Mouse (Mus musculus) limb, embryonic 14.5 days (tissue): ENCODE measurements at regions not wholly inside any gene's neighbourhood (a gene's known extent, or its start where the extent isn't known, plus 50 kb on each side); places are given as distances from the start of the nearest gene placed in this dataset.

Experiments used
- ATAC-seq: fragments of 200-750 bp; cut with Nextera tagmentation; 2 replicates; pipeline ENCODE4 v1.8.0; 2017; ENCODE audit warnings: low read depth, moderate number of reproducible peaks, moderate TSS enrichment; ENCODE audit not compliant: low FRiP score
- DNase-seq: peaks from one replicate; pipeline ENCODE4 v3.0.0-alpha.2; 2015; ENCODE audit warnings: low spot score
- H3K27ac ChIP-seq: fragments of 300-500 bp; sonication (generic); replicated peaks from 2 replicates; pipeline ENCODE4 v1.5.1; 2014; ENCODE audit warnings: low read depth, mild to moderate bottlenecking, low read length, moderate library complexity, mixed read lengths
- H3K27me3 ChIP-seq: fragments of 300-500 bp; sonication (generic); 2 replicates; pipeline ENCODE4 v1.6.1; 2014; ENCODE audit warnings: low read length, mixed read lengths; ENCODE audit not compliant: control insufficient read depth, insufficient read depth
- H3K36me3 ChIP-seq: fragments of 300-500 bp; sonication (generic); 2 replicates; pipeline ENCODE4 v1.6.1; 2014; ENCODE audit warnings: mild to moderate bottlenecking, low read length, moderate library complexity, mixed read lengths; ENCODE audit not compliant: control insufficient read depth, insufficient read depth
- H3K4me1 ChIP-seq: fragments of 300-500 bp; sonication (generic); 2 replicates; pipeline ENCODE4 v1.6.1; 2014; ENCODE audit warnings: antibody characterized with exemption, low read length, mixed read lengths; ENCODE audit not compliant: control insufficient read depth, insufficient read depth
- H3K4me2 ChIP-seq: fragments of 300-500 bp; sonication (generic); replicated peaks from 2 replicates; pipeline ENCODE4 v1.6.1; 2014; ENCODE audit warnings: low read depth, mild to moderate bottlenecking, low read length, moderate library complexity; ENCODE audit not compliant: severe bottlenecking
- H3K4me3 ChIP-seq: fragments of 300-500 bp; sonication (generic); replicated peaks from 2 replicates; pipeline ENCODE4 v1.5.1; 2014; ENCODE audit warnings: low read length
- H3K9ac ChIP-seq: fragments of 300-500 bp; sonication (generic); 2 replicates; pipeline ENCODE4 v1.6.1; 2014; ENCODE audit warnings: mild to moderate bottlenecking, low read depth, low read length, moderate library complexity; ENCODE audit not compliant: severe bottlenecking
- H3K9me3 ChIP-seq: fragments of 300-500 bp; sonication (generic); 2 replicates; pipeline ENCODE4 v1.6.1; 2016; ENCODE audit warnings: low read length; ENCODE audit not compliant: control insufficient read depth
- POLR2A ChIP-seq: fragments of 200-500 bp; IDR thresholded peaks from 2 replicates; pipeline ENCODE4 v1.8.0; 2012; ENCODE audit warnings: inconsistent platforms, mild to moderate bottlenecking, moderate library complexity, borderline replicate concordance; ENCODE audit not compliant: insufficient read depth, insufficient read length; ENCODE audit errors: extremely low read depth
- WGBS: fragments of 180-500 bp; shearing (Covaris S2); extraction: QIAGEN DNeasy Blood & Tissue Kit; methylation state at CpG from one replicate; pipeline ENCODE4 v1.1.7; 2014; 5-methylcytosine and 5-hydroxymethylcytosine counted together

GRCm38 (mm10) chr1:184395215-184395614, 337.2 kb downstream of the Hlx start:
- TF ChIP-seq POLR2A = no peak
- ATAC-seq (peak; percentile 37; the same call in 1 of the 2 replicates), DNase-seq (peak; percentile 36)
- Histone ChIP-seq H3K27me3 (no peaks in the 10 kb centered on the region), H3K36me3 (no peaks in the 10 kb centered on the region), H3K9ac (no peak overlapping the region; the same call in 1 of the 2 replicates), H3K4me1 (peaks cover 10% of the 10 kb centered on the region; the same call in 1 of the 2 replicates), H3K4me3 (no peak overlapping the region), H3K27ac (no peak overlapping the region), H3K9me3 (no peaks in the 10 kb centered on the region), H3K4me2 (peak overlapping the region; percentile 34; the same call in 1 of the 2 replicates)
- 46% methylated on average over 15 of the region's 15 CpGs for WGBS

DNA sequence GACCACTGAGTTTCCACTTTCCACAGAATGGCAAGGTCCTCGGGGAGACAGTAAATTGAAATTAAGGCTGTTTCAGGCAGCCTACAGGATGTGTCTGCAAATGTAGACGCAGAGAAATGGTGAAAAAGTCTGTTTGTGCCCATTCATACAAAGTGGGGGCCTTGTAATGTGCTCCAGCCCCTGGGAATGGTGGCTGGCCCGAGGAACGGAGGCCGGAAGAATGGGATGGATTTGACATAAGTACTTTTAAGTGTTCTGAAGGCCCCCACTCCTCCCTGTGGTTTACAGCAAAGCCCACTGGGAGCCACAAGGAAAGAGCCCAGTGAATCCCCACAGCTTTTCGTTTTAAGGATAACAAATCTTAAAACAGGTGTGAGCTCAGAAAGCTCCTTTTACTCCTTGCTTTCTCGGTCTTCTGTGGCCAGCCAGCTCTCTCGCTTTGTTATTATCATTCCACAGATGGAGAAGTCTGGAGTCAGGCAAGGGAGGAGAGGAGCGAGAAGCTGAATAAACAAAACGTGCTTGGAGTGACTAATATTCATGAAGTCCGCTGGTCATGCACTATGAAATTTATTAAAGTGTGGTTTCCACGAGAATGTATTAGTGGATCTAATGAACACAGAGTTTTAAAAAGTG, 337.7 kb downstream of the Hlx start:
- H3K4me1 ChIP-seq = peaks cover 10% of the 10 kb centered on the region; the same call in 1 of the 2 replicates
- DNase-seq (peak; percentile 29), ATAC-seq (peak; percentile 65; the same call in 1 of the 2 replicates)
- no peak overlapping the region for H3K9ac ChIP-seq
- H3K27ac ChIP-seq = no peak overlapping the region
- no peaks in the 10 kb centered on the region for H3K27me3 ChIP-seq
- no peak overlapping the region for H3K4me3 ChIP-seq
- peak overlapping the region; percentile 34; the same call in 1 of the 2 replicates for H3K4me2 ChIP-seq
- TF ChIP-seq POLR2A = no peak
- 38% methylated on average over 12 of the region's 12 CpGs for WGBS
- H3K36me3 ChIP-seq = no peaks in the 10 kb centered on the region
- no peaks in the 10 kb centered on the region for H3K9me3 ChIP-seq

DNA sequence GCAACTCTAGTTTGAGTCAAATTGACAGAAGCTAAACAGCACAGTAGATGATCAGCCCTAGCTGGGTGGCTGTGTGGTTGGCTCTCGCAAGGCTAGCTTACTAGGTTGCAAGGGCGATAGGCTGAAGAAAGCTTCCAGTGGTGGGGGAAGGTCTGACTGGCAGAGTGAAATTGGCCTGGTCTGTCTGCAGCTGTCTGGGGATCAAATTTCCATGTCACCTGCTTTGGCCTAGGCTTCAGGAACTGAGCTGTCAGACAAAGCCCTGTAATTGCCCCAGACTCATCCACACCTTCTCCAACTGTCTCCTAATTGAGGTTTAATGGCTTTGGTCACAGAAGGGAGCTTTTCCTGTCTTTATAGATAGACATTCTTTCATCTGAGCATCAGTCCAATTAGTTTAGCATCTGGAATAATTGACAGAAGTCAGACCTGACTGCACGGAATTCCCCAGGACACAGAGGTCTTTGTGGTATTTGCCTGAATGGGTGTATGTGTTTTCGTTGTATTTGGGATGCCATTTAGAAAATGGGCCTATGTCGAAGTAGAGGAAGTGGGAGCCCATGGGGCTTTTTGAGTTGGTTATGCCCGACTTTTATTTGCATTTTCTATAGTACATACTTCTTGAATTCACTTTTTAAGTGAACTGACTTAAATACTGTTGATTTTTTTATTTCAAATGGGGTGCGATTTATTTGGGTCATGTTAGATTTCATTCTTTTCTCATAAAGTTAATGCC, 348.2 kb downstream of the Hlx start:
- H3K27ac ChIP-seq = no peak overlapping the region
- H3K36me3 ChIP-seq = no peaks in the 10 kb centered on the region
- no peak overlapping the region for H3K4me2 ChIP-seq
- 49% methylated on average over 7 of the region's 7 CpGs for WGBS
- no peaks in the 10 kb centered on the region for H3K4me1 ChIP-seq
- ATAC-seq (no peak), DNase-seq (peak; percentile 6)
- no peaks in the 10 kb centered on the region for H3K9me3 ChIP-seq
- TF ChIP-seq POLR2A = no peak
- H3K9ac ChIP-seq = no peak overlapping the region
- no peaks in the 10 kb centered on the region for H3K27me3 ChIP-seq
- no peak overlapping the region for H3K4me3 ChIP-seq

- Histone ChIP-seq H3K27me3 (no peaks in the 10 kb centered on the region), H3K36me3 (no peaks in the 10 kb centered on the region), H3K9ac (no peak overlapping the region), H3K9me3 (no peaks in the 10 kb centered on the region), H3K4me2 (no peak overlapping the region), H3K4me3 (no peak overlapping the region), H3K4me1 (peaks cover 8% of the 10 kb centered on the region; the same call in 1 of the 2 replicates), H3K27ac (no peak overlapping the region)
- 84% methylated on average over 1 of the region's 1 CpGs for whole genome bisulfite sequencing
- TF ChIP-seq POLR2A = no peak
- peak; percentile 2 for DNase-seq
- ATAC-seq = no peak
Measured at GRCm38 (mm10) chr1:184378665-184379064, 344.6 kb upstream of the 1700056E22Rik start.

DNA sequence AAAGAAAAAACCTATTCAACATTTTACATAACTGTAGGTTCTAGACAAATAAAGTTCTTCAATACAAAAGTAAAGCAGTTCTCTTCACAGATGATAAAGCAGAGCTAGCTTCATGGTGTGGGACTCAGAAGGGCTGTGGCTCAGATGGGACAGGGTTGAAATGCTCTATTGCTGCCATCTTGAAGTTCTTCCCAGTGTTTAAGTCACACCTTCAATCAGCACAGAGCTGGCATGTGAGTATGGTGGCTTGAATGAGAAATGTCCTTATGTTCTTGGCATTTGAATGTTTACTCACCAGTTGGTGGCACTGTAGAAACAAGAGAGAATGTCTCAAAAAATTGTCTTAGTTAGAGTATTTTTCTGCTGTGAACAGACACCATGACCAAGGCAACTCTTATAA, 330.9 kb upstream of the 1700056E22Rik start:
- no peaks in the 10 kb centered on the region for H3K9me3 ChIP-seq
- H3K4me1 ChIP-seq = no peaks in the 10 kb centered on the region
- ATAC-seq (no peak), DNase-seq (no peak)
- H3K36me3 ChIP-seq = no peaks in the 10 kb centered on the region
- H3K27me3 ChIP-seq = no peaks in the 10 kb centered on the region
- no peak overlapping the region for H3K9ac ChIP-seq
- no peak overlapping the region for H3K27ac ChIP-seq
- no peak for TF ChIP-seq POLR2A
- no peak overlapping the region for H3K4me3 ChIP-seq
- H3K4me2 ChIP-seq = no peak overlapping the region
